Mouse (Mus musculus): Measurements from ENCODE around the gene Mapt. TPM values are rescaled to one million over a fixed set of nuclear protein-coding genes. Genes with fewer than 3 reads are reported as not detected.
"Not testable (repeated sequence)": the region's sequence is repeated elsewhere in the genome, so short reads cannot be mapped to it uniquely, and the experiment has no call there.

Mapt gene
- total and polyA plus RNA-seq, 3 experiments, result 0.21 to 1.7 (median 0.64) TPM

- H3K4me2 ChIP-seq (ENCODE audit: insufficient read depth, low read depth, poor library complexity, severe bottlenecking); dilution Hi-C loops (cut with MboI; ENCODE audit: extremely low pct_ligation_motif_present, extremely low pct_unique_long_range_greater_than_20kb, low sequenced_read_pairs); H3K4me1 ChIP-seq (ENCODE audit: control insufficient read depth in 1 of 2, insufficient read depth in 2 of 2); H3K9me3 ChIP-seq (replicated peaks; ENCODE audit: low read length); H3K79me2 ChIP-seq (replicated peaks; ENCODE audit: control insufficient read depth, extremely low read depth, insufficient read depth, poor library complexity, severe bottlenecking); H3K4me3 ChIP-seq (replicated peaks in 1 of 3; ENCODE audit: low read depth in 2 of 3, low read length in 2 of 3, poor library complexity in 1 of 3); in situ Hi-C loops (cut with MboI; ENCODE audit: low pct_ligation_motif_present, low pct_unique_long_range_greater_than_20kb, low sequenced_read_pairs); H3K36me3 ChIP-seq (replicated peaks in 1 of 2; ENCODE audit: control insufficient read depth in 1 of 2, insufficient read depth in 1 of 2, low read length in 1 of 2); H3K27ac ChIP-seq (ENCODE audit: insufficient read depth, low read depth); DNase-seq (ENCODE audit: extremely low read depth); H3K9ac ChIP-seq (ENCODE audit: insufficient read depth, low read depth): not testable (repeated sequence)
- peaks cover 77% of the 10 kb centered on the region for H3K27me3 ChIP-seq (replicated peaks)
- TF ChIP-seq CTCF (conservative IDR thresholded peaks at IDR 0.05 in 1 of 2, IDR thresholded peaks at IDR 0.05 in 1 of 2; ENCODE audit: low read depth in 2 of 2, low read length in 2 of 2), result peak; percentile 20; a peak in 2 of 4 replicates
Observed at GRCm38 (mm10) chr11:104214128-104214527, 17.1 kb upstream of the Mapt start.

GRCm38 (mm10) chr11:104218075-104218474, 13.1 kb upstream of the Mapt start:
- H3K36me3 ChIP-seq (replicated peaks in 1 of 2; ENCODE audit: control insufficient read depth in 1 of 2, insufficient read depth in 1 of 2, low read length in 1 of 2), result no peaks in the 10 kb centered on the region
- in situ Hi-C loops (cut with MboI; ENCODE audit: low pct_ligation_motif_present, low pct_unique_long_range_greater_than_20kb, low sequenced_read_pairs) (no loop called here), dilution Hi-C loops (cut with MboI; ENCODE audit: extremely low pct_ligation_motif_present, extremely low pct_unique_long_range_greater_than_20kb, low sequenced_read_pairs) (no loop called here)
- H3K4me1 ChIP-seq (ENCODE audit: control insufficient read depth in 1 of 2, insufficient read depth in 2 of 2), result peaks cover 3 to 9% of the 10 kb centered on the region in 2 experiments; a peak in 3 of 4 replicates
- no peak overlapping the region for H3K4me2 ChIP-seq (ENCODE audit: insufficient read depth, low read depth, poor library complexity, severe bottlenecking)
- peaks cover 56% of the 10 kb centered on the region for H3K27me3 ChIP-seq (replicated peaks)
- no peak overlapping the region for H3K27ac ChIP-seq (ENCODE audit: insufficient read depth, low read depth)
- no peak overlapping the region for H3K4me3 ChIP-seq (replicated peaks in 1 of 3; ENCODE audit: low read depth in 2 of 3, low read length in 2 of 3, poor library complexity in 1 of 3)
- H3K9ac ChIP-seq (ENCODE audit: insufficient read depth, low read depth), result no peak overlapping the region
- H3K9me3 ChIP-seq (replicated peaks; ENCODE audit: low read length), result peaks cover 9% of the 10 kb centered on the region
- no peak for DNase-seq (ENCODE audit: extremely low read depth)
- no peak for TF ChIP-seq JUN (IDR thresholded peaks at IDR 0.05; ENCODE audit: insufficient read depth, low read depth, low read length)
- no peak for TF ChIP-seq POLR2AphosphoS2 (IDR thresholded peaks at IDR 0.05; ENCODE audit: low read depth, low read length)
- TF ChIP-seq IRF4 (IDR thresholded peaks at IDR 0.05; ENCODE audit: low read depth, low read length), result no peak
- TF ChIP-seq SMC3 (IDR thresholded peaks at IDR 0.05; ENCODE audit: low read depth, low read length), result no peak
- no peak for TF ChIP-seq TBP (conservative IDR thresholded peaks at IDR 0.05; ENCODE audit: low read depth, low read length)
- no peaks in the 10 kb centered on the region for H3K79me2 ChIP-seq (replicated peaks; ENCODE audit: control insufficient read depth, extremely low read depth, insufficient read depth, poor library complexity, severe bottlenecking)

GRCm38 (mm10) chr11:104220291-104220690, 10.9 kb upstream of the Mapt start:
- peaks cover 3 to 9% of the 10 kb centered on the region in 2 experiments; a peak in 3 of 4 replicates for H3K4me1 ChIP-seq (ENCODE audit: control insufficient read depth in 1 of 2, insufficient read depth in 2 of 2)
- dilution Hi-C loops (cut with MboI; ENCODE audit: extremely low pct_ligation_motif_present, extremely low pct_unique_long_range_greater_than_20kb, low sequenced_read_pairs) (no loop called here), in situ Hi-C loops (cut with MboI; ENCODE audit: low pct_ligation_motif_present, low pct_unique_long_range_greater_than_20kb, low sequenced_read_pairs) (no loop called here)
- no peaks in the 10 kb centered on the region for H3K36me3 ChIP-seq (replicated peaks in 1 of 2; ENCODE audit: control insufficient read depth in 1 of 2, insufficient read depth in 1 of 2, low read length in 1 of 2)
- TF ChIP-seq ZKSCAN1 (IDR thresholded peaks at IDR 0.05; ENCODE audit: borderline replicate concordance, low read depth, low read length) (no peak), NELFE (IDR thresholded peaks at IDR 0.05; ENCODE audit: low read depth, low read length) (no peak), JUN (IDR thresholded peaks at IDR 0.05; ENCODE audit: insufficient read depth, low read depth, low read length) (no peak), RCOR1 (conservative IDR thresholded peaks at IDR 0.05; ENCODE audit: low read depth, low read length) (no peak), ETS1 (conservative IDR thresholded peaks at IDR 0.05; ENCODE audit: low read depth, low read length) (no peak), POLR2AphosphoS2 (IDR thresholded peaks at IDR 0.05; ENCODE audit: low read depth, low read length) (no peak), TCF12 (IDR thresholded peaks at IDR 0.05; ENCODE audit: low read depth, low read length) (no peak), MAZ (IDR thresholded peaks at IDR 0.05; ENCODE audit: low read depth, low read length) (no peak), PAX5 (IDR thresholded peaks at IDR 0.05; ENCODE audit: low read length) (no peak), MAX (IDR thresholded peaks at IDR 0.05; ENCODE audit: low read length) (no peak), SIN3A (IDR thresholded peaks at IDR 0.05; ENCODE audit: low read length) (no peak), USF1 (IDR thresholded peaks at IDR 0.05; ENCODE audit: low read depth, low read length) (no peak), ELF1 (IDR thresholded peaks at IDR 0.05; ENCODE audit: low read depth, low read length) (no peak), MAFK (IDR thresholded peaks at IDR 0.05; ENCODE audit: insufficient replicate concordance, low read length) (no peak)
- H3K9me3 ChIP-seq (replicated peaks; ENCODE audit: low read length), result peaks cover 11% of the 10 kb centered on the region
- H3K4me2 ChIP-seq (ENCODE audit: insufficient read depth, low read depth, poor library complexity, severe bottlenecking), result no peak overlapping the region
- no peak overlapping the region for H3K9ac ChIP-seq (ENCODE audit: insufficient read depth, low read depth)
- H3K79me2 ChIP-seq (replicated peaks; ENCODE audit: control insufficient read depth, extremely low read depth, insufficient read depth, poor library complexity, severe bottlenecking), result no peaks in the 10 kb centered on the region
- no peak overlapping the region for H3K4me3 ChIP-seq (replicated peaks in 1 of 3; ENCODE audit: low read depth in 2 of 3, low read length in 2 of 3, poor library complexity in 1 of 3)
- H3K27me3 ChIP-seq (replicated peaks), result peaks cover 58% of the 10 kb centered on the region
- DNase-seq (ENCODE audit: extremely low read depth), result no peak
- H3K27ac ChIP-seq (ENCODE audit: insufficient read depth, low read depth), result no peak overlapping the region

Data from CH12.LX (cell line).